Mouse (Mus musculus): ENCODE data around the gene Banp.

Banp gene

GRCm38 (mm10) chr8:121952122-121952521 lies 2.6 kb downstream of the Banp start:
- no peak for DNase-seq

GRCm38 (mm10) chr8:121952800-121953199 lies 3.2 kb downstream of the Banp start:
- no peak for DNase-seq

GRCm38 (mm10) chr8:121953821-121954545 lies 4.4 kb downstream of the Banp start:
- no peak for DNase-seq

GRCm38 (mm10) chr8:121954981-121955555 lies 5.5 kb downstream of the Banp start:
- DNase-seq = no peak

- no peak for DNase-seq
Observed at GRCm38 (mm10) chr8:121955825-121956500, 6.4 kb downstream of the Banp start.

- no peak for DNase-seq
Observed at GRCm38 (mm10) chr8:121958395-121958794, 8.8 kb downstream of the Banp start.

- no peak for DNase-seq
Observed at GRCm38 (mm10) chr8:121962892-121963291, 13.3 kb downstream of the Banp start.

- no peak for DNase-seq
Observed at GRCm38 (mm10) chr8:121964716-121965512, 15.4 kb downstream of the Banp start.

- no peak for DNase-seq
Observed at GRCm38 (mm10) chr8:121966110-121966509, 16.6 kb downstream of the Banp start.

- DNase-seq = no peak
Observed at GRCm38 (mm10) chr8:121966714-121967448, 17.3 kb downstream of the Banp start.

- no peak for DNase-seq
Observed at GRCm38 (mm10) chr8:121967977-121968376, 18.4 kb downstream of the Banp start.

- no peak for DNase-seq
Observed at GRCm38 (mm10) chr8:121968542-121968941, 19.0 kb downstream of the Banp start.

GRCm38 (mm10) chr8:121970225-121970624 lies 20.7 kb downstream of the Banp start:
- no peak for DNase-seq

GRCm38 (mm10) chr8:121971488-121972058 lies 22.0 kb downstream of the Banp start:
- DNase-seq = no peak

GRCm38 (mm10) chr8:121973906-121974305 lies 24.4 kb downstream of the Banp start:
- DNase-seq = no peak

- DNase-seq = peak; percentile 50
Observed at GRCm38 (mm10) chr8:121977819-121978590, 28.5 kb downstream of the Banp start.

- no peak for DNase-seq
Observed at GRCm38 (mm10) chr8:121978670-121979069, 29.1 kb downstream of the Banp start.

- DNase-seq = no peak
Observed at GRCm38 (mm10) chr8:121980792-121981519, 31.4 kb downstream of the Banp start.

GRCm38 (mm10) chr8:121981520-121981895 lies 32.0 kb downstream of the Banp start:
- no peak for DNase-seq

- DNase-seq = no peak
Observed at GRCm38 (mm10) chr8:121985673-121986072, 36.1 kb downstream of the Banp start.

- no peak for DNase-seq
Observed at GRCm38 (mm10) chr8:121987892-121988291, 38.3 kb downstream of the Banp start.
